Mouse (Mus musculus): ENCODE measurements around the gene Tmie. TPM values are rescaled to one million over a fixed set of nuclear protein-coding genes. Genes with fewer than 3 reads are reported as not detected.
"Not testable (repeated sequence)": the region's sequence is repeated elsewhere in the genome, so short reads cannot be mapped to it uniquely, and the experiment has no call there.

The Tmie gene
- polyA plus RNA-seq, 1 experiment from 2014 or later: 0.96 TPM

- Histone ChIP-seq H3K9me3 (ENCODE audit: control insufficient read depth, low read length) (no peaks in the 10 kb centered on the region), H3K4me1 (replicated peaks; ENCODE audit: control insufficient read depth, insufficient read depth, low read length) (no peaks in the 10 kb centered on the region), H3K4me2 (no peak overlapping the region), H3K27me3 (replicated peaks; ENCODE audit: control insufficient read depth, insufficient read depth, low read length) (no peaks in the 10 kb centered on the region), H3K27ac (ENCODE audit: low read depth, low read length) (no peak overlapping the region), H3K4me3 (ENCODE audit: low read depth, low read length) (no peak overlapping the region), H3K9ac (ENCODE audit: low read depth, low read length) (no peak overlapping the region), H3K36me3 (ENCODE audit: control insufficient read depth, insufficient read depth, low read length) (no peaks in the 10 kb centered on the region)
- no peak for DNase-seq (ENCODE audit: low spot score)
- no peak for ATAC-seq (replicated peaks; ENCODE audit: low FRiP score)
- WGBS: 38% methylated on average over 10 of the region's 10 CpGs
Measured at GRCm38 (mm10) chr9:110834961-110835360, 45.0 kb downstream of the Tmie start.

- no peak for DNase-seq (ENCODE audit: low spot score)
- ATAC-seq (replicated peaks; ENCODE audit: low FRiP score): no peak
- no peaks in the 10 kb centered on the region for H3K9me3 ChIP-seq (ENCODE audit: control insufficient read depth, low read length)
- no peaks in the 10 kb centered on the region for H3K4me1 ChIP-seq (replicated peaks; ENCODE audit: control insufficient read depth, insufficient read depth, low read length)
- no peak within 1 kb of the TSS for H3K4me2 ChIP-seq
- no peaks in the 10 kb centered on the region for H3K27me3 ChIP-seq (replicated peaks; ENCODE audit: control insufficient read depth, insufficient read depth, low read length)
- no peak within 1 kb of the TSS for H3K4me3 ChIP-seq (ENCODE audit: low read depth, low read length)
- no peak within 1 kb of the TSS for H3K27ac ChIP-seq (ENCODE audit: low read depth, low read length)
- no peak within 1 kb of the TSS for H3K9ac ChIP-seq (ENCODE audit: low read depth, low read length)
- WGBS: 73% methylated on average over 19 of the region's 19 CpGs
- H3K36me3 ChIP-seq (ENCODE audit: control insufficient read depth, insufficient read depth, low read length): no peaks in the 10 kb centered on the region
Measured at GRCm38 (mm10) chr9:110834411-110834810, 45.5 kb downstream of the Tmie start, which contains the start of gene Prss45. Prss45 (plus strand) TSS chr9:110834588.

DNA sequence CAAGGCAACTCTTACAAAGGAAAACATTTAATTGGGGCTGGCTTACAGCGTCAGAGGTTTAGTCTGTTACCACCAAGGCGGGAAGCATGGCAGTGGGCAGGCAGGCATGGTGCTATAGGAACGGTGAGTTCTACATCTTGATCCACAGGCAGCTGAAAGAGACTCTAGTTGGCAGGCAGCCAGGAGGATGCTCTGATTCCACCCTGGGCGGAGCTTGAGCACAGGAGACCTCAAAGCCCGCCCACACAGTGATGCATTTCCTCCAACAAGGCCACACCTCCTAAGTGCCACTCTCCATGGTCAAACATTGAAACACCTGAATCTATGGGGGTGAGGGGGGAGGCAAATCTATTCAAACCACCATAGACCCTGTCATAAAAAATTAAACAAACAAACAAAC is 46.9 kb downstream of the Tmie start:
- 60% methylated on average over 5 of the region's 5 CpGs for WGBS

DNA sequence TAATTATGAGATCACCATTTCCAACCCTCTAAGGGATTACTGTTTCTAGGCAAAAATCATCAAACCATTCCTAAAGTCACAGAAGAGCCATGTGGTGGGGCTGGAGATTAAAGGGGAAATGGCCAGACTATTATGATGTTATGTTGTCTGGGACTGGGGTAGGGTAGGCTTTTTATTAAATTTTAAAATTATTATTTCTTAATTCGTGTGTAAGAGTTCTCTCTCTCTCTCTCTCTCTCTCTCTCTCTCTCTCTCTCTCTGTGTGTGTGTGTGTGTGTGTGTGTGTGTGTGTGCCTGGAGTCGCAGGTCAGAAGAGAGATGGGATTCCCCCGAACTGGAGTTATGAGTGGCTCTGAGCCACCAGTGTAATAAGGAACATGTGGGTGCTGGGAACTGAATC is 53.5 kb downstream of the Tmie start, which contains the start of gene Prss43:
Gene Prss43 (plus strand): TSS at position 301 of the 400 bp plus-strand sequence.
- DNase-seq (ENCODE audit: low spot score): no peak
- Histone ChIP-seq H3K4me2 (no peak within 1 kb of the TSS), H3K9me3 (ENCODE audit: control insufficient read depth, low read length) (no peaks in the 10 kb centered on the region), H3K4me1 (replicated peaks; ENCODE audit: control insufficient read depth, insufficient read depth, low read length) (no peaks in the 10 kb centered on the region), H3K27me3 (replicated peaks; ENCODE audit: control insufficient read depth, insufficient read depth, low read length) (peaks cover 2% of the 10 kb centered on the region; the same call in 1 of the 2 replicates), H3K36me3 (ENCODE audit: control insufficient read depth, insufficient read depth, low read length) (no peaks in the 10 kb centered on the region), H3K27ac (ENCODE audit: low read depth, low read length) (no peak within 1 kb of the TSS), H3K9ac (ENCODE audit: low read depth, low read length) (no peak within 1 kb of the TSS), H3K4me3 (ENCODE audit: low read depth, low read length) (no peak within 1 kb of the TSS)
- ATAC-seq (replicated peaks; ENCODE audit: low FRiP score): no peak
- WGBS: 75% methylated on average over 3 of the region's 3 CpGs

More for the DNA sequence above, 46.9 kb downstream of the Tmie start:
- Histone ChIP-seq H3K36me3 (ENCODE audit: control insufficient read depth, insufficient read depth, low read length) (no peaks in the 10 kb centered on the region), H3K9me3 (ENCODE audit: control insufficient read depth, low read length) (no peaks in the 10 kb centered on the region), H3K4me1 (replicated peaks; ENCODE audit: control insufficient read depth, insufficient read depth, low read length) (no peaks in the 10 kb centered on the region), H3K4me2 (no peak overlapping the region), H3K27ac (ENCODE audit: low read depth, low read length) (no peak overlapping the region), H3K9ac (ENCODE audit: low read depth, low read length) (no peak overlapping the region), H3K4me3 (ENCODE audit: low read depth, low read length) (no peak overlapping the region), H3K27me3 (replicated peaks; ENCODE audit: control insufficient read depth, insufficient read depth, low read length) (peaks cover 2% of the 10 kb centered on the region; the same call in 1 of the 2 replicates)
- ATAC-seq (replicated peaks; ENCODE audit: low FRiP score) (no peak), DNase-seq (ENCODE audit: low spot score) (no peak)

DNA sequence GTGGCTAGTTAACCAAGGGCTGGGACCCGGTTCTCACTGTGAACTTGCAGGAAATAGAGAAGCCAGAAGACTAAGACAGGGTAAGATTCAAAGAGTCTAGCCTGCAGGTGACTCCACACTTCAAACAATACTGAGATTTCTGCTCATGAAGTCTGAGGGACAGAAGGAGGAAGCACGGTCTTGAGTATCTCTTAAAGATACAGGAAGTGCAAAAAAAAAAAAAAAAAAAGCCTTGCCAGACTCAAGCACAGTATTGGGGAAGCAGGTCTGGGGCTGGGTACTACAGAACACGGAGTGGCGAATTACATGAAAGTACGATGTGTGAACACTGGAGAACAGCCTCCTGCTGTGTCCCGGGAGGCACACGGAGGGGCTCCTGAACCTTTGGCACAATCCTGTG is 54.1 kb downstream of the Tmie start:
- H3K36me3 ChIP-seq (ENCODE audit: control insufficient read depth, insufficient read depth, low read length): no peaks in the 10 kb centered on the region
- H3K9ac ChIP-seq (ENCODE audit: low read depth, low read length): no peak overlapping the region
- H3K27me3 ChIP-seq (replicated peaks; ENCODE audit: control insufficient read depth, insufficient read depth, low read length): peaks cover 2% of the 10 kb centered on the region; the same call in 1 of the 2 replicates
- no peaks in the 10 kb centered on the region for H3K4me1 ChIP-seq (replicated peaks; ENCODE audit: control insufficient read depth, insufficient read depth, low read length)
- no peak overlapping the region for H3K4me2 ChIP-seq
- DNase-seq (ENCODE audit: low spot score): no peak
- H3K4me3 ChIP-seq (ENCODE audit: low read depth, low read length): no peak overlapping the region
- ATAC-seq (replicated peaks; ENCODE audit: low FRiP score): no peak
- no peaks in the 10 kb centered on the region for H3K9me3 ChIP-seq (ENCODE audit: control insufficient read depth, low read length)
- no peak overlapping the region for H3K27ac ChIP-seq (ENCODE audit: low read depth, low read length)
- WGBS: 52% methylated on average over 7 of the region's 7 CpGs

DNA sequence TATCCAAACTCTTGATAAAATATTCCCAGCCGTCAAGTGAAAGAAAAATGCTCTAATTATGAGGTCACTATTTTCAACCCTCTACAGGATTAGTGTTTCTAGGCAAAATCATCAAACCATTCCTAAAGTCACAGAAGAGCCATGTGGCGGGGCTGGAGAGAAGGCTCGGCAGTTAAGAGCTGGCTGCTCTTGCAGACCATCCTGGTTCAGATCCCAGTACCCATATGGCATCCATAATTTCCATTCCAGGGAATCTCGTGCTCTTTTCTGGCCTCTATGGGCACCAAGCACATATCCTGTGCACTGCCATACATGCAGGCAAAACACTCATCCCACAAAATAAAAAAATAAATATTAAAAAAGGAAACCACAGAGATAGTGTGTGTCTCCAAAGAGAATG is 54.5 kb downstream of the Tmie start:
- Histone ChIP-seq H3K9ac (ENCODE audit: low read depth, low read length) (no peak overlapping the region), H3K4me2 (no peak overlapping the region), H3K36me3 (ENCODE audit: control insufficient read depth, insufficient read depth, low read length) (no peaks in the 10 kb centered on the region), H3K27ac (ENCODE audit: low read depth, low read length) (no peak overlapping the region), H3K27me3 (replicated peaks; ENCODE audit: control insufficient read depth, insufficient read depth, low read length) (peaks cover 2% of the 10 kb centered on the region; the same call in 1 of the 2 replicates), H3K4me1 (replicated peaks; ENCODE audit: control insufficient read depth, insufficient read depth, low read length) (no peaks in the 10 kb centered on the region), H3K4me3 (ENCODE audit: low read depth, low read length) (no peak overlapping the region), H3K9me3 (ENCODE audit: control insufficient read depth, low read length) (no peaks in the 10 kb centered on the region)
- ATAC-seq (replicated peaks; ENCODE audit: low FRiP score): no peak
- 76% methylated on average over 4 of the region's 4 CpGs for WGBS
- DNase-seq (ENCODE audit: low spot score): no peak

DNA sequence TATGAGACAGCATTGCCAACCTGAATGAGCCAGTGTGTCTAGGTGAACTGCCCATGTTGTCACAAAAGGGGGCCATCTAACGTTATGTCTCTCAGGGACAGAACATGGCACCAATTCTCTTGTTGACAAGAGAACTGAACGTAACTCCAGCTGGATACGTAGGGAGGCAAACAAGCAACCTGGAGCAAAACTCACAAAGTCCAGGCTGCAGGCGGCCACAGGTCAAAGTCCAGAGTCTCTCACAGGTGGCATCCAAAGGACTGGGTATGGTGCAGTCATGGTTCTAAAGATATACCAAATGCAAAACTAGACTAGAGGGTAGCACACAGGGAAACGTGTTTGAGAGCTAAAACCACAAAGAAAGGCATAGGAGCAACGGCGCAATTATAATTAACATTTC is 58.5 kb downstream of the Tmie start:
- no peaks in the 10 kb centered on the region for H3K9me3 ChIP-seq (ENCODE audit: control insufficient read depth, low read length)
- H3K4me2 ChIP-seq: no peak overlapping the region
- WGBS: 72% methylated on average over 7 of the region's 7 CpGs
- ATAC-seq (replicated peaks; ENCODE audit: low FRiP score) (no peak), DNase-seq (ENCODE audit: low spot score) (no peak)
- no peaks in the 10 kb centered on the region for H3K4me1 ChIP-seq (replicated peaks; ENCODE audit: control insufficient read depth, insufficient read depth, low read length)
- H3K36me3 ChIP-seq (ENCODE audit: control insufficient read depth, insufficient read depth, low read length): no peaks in the 10 kb centered on the region
- no peaks in the 10 kb centered on the region; the same call in 1 of the 2 replicates for H3K27me3 ChIP-seq (replicated peaks; ENCODE audit: control insufficient read depth, insufficient read depth, low read length)
- no peak overlapping the region for H3K27ac ChIP-seq (ENCODE audit: low read depth, low read length)
- no peak overlapping the region for H3K9ac ChIP-seq (ENCODE audit: low read depth, low read length)
- no peak overlapping the region for H3K4me3 ChIP-seq (ENCODE audit: low read depth, low read length)

- not testable (repeated sequence) for H3K9me3 ChIP-seq (ENCODE audit: control insufficient read depth, low read length); H3K4me1 ChIP-seq (replicated peaks; ENCODE audit: control insufficient read depth, insufficient read depth, low read length); H3K27me3 ChIP-seq (replicated peaks; ENCODE audit: control insufficient read depth, insufficient read depth, low read length); H3K4me3 ChIP-seq (ENCODE audit: low read depth, low read length); H3K4me2 ChIP-seq; DNase-seq (ENCODE audit: low spot score); H3K36me3 ChIP-seq (ENCODE audit: control insufficient read depth, insufficient read depth, low read length); H3K9ac ChIP-seq (ENCODE audit: low read depth, low read length); ATAC-seq (replicated peaks; ENCODE audit: low FRiP score); H3K27ac ChIP-seq (ENCODE audit: low read depth, low read length)
Measured at GRCm38 (mm10) chr9:110820546-110820945, 59.4 kb downstream of the Tmie start.

Data from liver, embryonic 11.5 days (tissue).